Mouse (Mus musculus): ENCODE data around the gene Prickle3. TPM values are rescaled to one million over a fixed set of nuclear protein-coding genes. Genes with fewer than 3 reads are reported as not detected.

Gene Prickle3
- total and polyA plus RNA-seq, 3 experiments = 1.2 to 3.3 TPM; not detected in 1

DNA sequence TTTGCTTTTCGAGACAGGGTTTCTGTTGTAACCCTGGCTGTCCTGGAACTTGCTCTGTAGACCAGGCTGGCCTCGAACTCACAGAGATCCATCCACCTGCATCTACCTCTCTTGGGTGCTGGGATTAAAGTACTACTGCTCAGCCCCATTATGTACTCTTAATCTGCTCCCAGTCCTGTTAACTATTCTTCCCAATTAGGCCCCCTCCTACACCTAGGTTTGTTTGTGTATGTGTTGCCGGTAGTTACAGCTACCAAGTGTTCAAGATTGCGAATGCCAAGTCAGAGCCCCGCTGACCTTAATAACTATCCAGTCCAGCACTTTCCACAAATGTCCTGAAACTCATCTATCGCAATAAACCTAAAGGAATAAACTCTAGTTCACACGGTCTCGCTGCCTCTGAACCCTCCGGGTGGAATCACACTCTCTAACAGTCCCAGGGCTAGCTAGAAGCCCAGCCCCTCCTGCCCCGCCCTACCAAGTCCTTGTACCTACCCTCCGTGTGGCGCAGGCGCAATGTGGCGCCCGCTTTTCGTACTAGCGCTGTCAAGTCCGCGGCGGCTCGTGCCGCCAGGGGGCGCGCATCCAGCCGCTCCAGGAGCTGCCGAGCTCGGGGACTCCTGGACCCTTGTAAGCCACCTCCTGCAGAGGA, 22.5 kb downstream of the Prickle3 start (continued):
- no peak for TF ChIP-seq KAT2A (conservative IDR thresholded peaks at IDR 0.05; ENCODE audit: low read depth, low read length)
- no peak for TF ChIP-seq GATA1 (IDR thresholded peaks at IDR 0.05; ENCODE audit: low read depth, low read length)
- TF ChIP-seq E2F4 (IDR thresholded peaks at IDR 0.05; ENCODE audit: borderline replicate concordance, low read depth, low read length) = no peak
- 0 out of 2 replicates have a peak, but pooled peaks have one; percentile 12 for TF ChIP-seq TCF12 (IDR thresholded peaks at IDR 0.05; ENCODE audit: low read depth, low read length)

DNA sequence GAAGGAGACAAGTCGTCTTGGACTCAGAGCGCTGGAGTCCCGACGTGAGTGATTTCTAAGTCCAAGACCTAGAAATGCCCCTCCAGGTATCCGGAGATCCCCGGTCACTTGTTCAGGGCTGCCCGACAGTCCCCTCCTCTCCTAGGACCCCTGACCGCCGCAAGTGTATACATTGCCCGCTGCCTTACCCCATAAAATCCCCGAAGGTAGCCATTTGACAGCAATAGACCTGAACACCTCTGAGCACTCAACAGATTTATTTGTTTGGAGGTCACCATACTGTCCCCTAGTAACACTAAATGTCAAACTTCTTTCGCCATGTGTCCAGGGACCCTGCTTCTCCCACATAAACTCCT, 23.0 kb downstream of the Prickle3 start:
- Histone ChIP-seq H3K4me1 (ENCODE audit: control insufficient read depth in 1 of 2, insufficient read depth in 2 of 2, low read length in 2 of 2) (peaks cover 0 to 6% of the 10 kb centered on the region in 2 experiments; a peak in 1 of 4 replicates), H3K79me2 (ENCODE audit: control insufficient read depth, insufficient read depth, low read length, poor library complexity) (no peaks in the 10 kb centered on the region), H3K4me3 (ENCODE audit: control insufficient read depth in 1 of 2, insufficient read depth in 1 of 2, low read depth in 2 of 2, low read length in 2 of 2) (peak overlapping the region; percentile 39 to 44), H3K36me3 (ENCODE audit: control insufficient read depth in 1 of 2, insufficient read depth in 2 of 2, low read length in 2 of 2) (peaks cover 0 to 3% of the 10 kb centered on the region in 2 experiments; a peak in 1 of 4 replicates), H3K9me3 (replicated peaks; ENCODE audit: insufficient read depth, low read length) (no peaks in the 10 kb centered on the region), H3K27ac (ENCODE audit: control insufficient read depth, low read depth, low read length) (no peak overlapping the region), H3K9ac (ENCODE audit: control insufficient read depth, low read depth, low read length, poor library complexity, severe bottlenecking) (peak overlapping the region; percentile 65), H3K27me3 (ENCODE audit: control insufficient read depth in 1 of 2, insufficient read depth in 2 of 2, low read length in 2 of 2) (peaks cover 4 to 8% of the 10 kb centered on the region in 2 experiments)
- no peak for TF ChIP-seq POLR2AphosphoS2 (IDR thresholded peaks at IDR 0.05; ENCODE audit: low read length)
- no peak for TF ChIP-seq CHD2 (IDR thresholded peaks at IDR 0.05; ENCODE audit: low read length)
- TF ChIP-seq ELF1 (IDR thresholded peaks at IDR 0.05; ENCODE audit: low read depth, low read length) = no peak
- no peak for TF ChIP-seq MYC (IDR thresholded peaks at IDR 0.05; ENCODE audit: low read depth, low read length)
- no peak for TF ChIP-seq NRF1 (IDR thresholded peaks at IDR 0.05; ENCODE audit: insufficient read depth, low read depth, low read length, poor library complexity, severe bottlenecking)
- no peak for TF ChIP-seq POLR2A (IDR thresholded peaks at IDR 0.05; ENCODE audit: control insufficient read depth in 1 of 2, insufficient read depth in 1 of 2, low read depth in 1 of 2, low read length in 2 of 2, poor library complexity in 1 of 2)
- DNase-seq (ENCODE audit: low read depth, low spot score) = no peak

DNA sequence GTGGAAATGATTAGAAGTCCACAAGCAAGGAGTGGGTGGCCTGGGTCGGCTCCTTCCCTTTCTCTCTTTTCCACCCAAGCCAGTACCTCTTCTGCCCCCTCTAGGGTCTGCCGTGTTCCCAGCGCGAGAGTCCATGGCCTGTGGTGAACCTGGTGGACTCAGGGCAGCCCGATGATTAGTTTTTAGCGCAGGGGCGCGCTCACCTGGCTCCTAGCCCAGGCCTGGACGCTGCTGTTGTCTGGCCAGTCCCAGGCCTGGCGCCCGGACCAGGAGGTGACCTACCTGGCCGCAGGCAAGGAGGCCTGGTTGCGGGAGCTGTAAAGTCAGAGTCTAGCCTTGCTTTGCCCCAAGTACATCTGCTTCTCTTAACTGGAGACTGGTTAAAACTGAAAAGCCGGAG, 23.8 kb downstream of the Prickle3 start, which contains the start of gene Magix:
TSS of gene Magix (minus strand) at position 388 of the 400 bp plus-strand sequence.
- Histone ChIP-seq H3K27ac (ENCODE audit: control insufficient read depth, low read depth, low read length) (no peak within 1 kb of the TSS), H3K79me2 (ENCODE audit: control insufficient read depth, insufficient read depth, low read length, poor library complexity) (no peaks in the 10 kb centered on the region), H3K9me3 (replicated peaks; ENCODE audit: insufficient read depth, low read length) (no peaks in the 10 kb centered on the region), H3K4me1 (ENCODE audit: control insufficient read depth in 1 of 2, insufficient read depth in 2 of 2, low read length in 2 of 2) (peaks cover 0 to 2% of the 10 kb centered on the region in 2 experiments; a peak in 1 of 4 replicates), H3K4me3 (ENCODE audit: control insufficient read depth in 1 of 2, insufficient read depth in 1 of 2, low read depth in 2 of 2, low read length in 2 of 2) (peak within 1 kb of the TSS; percentile 39 to 44), H3K36me3 (ENCODE audit: control insufficient read depth in 1 of 2, insufficient read depth in 2 of 2, low read length in 2 of 2) (peaks cover 0 to 3% of the 10 kb centered on the region in 2 experiments; a peak in 1 of 4 replicates), H3K9ac (ENCODE audit: control insufficient read depth, low read depth, low read length, poor library complexity, severe bottlenecking) (peak within 1 kb of the TSS; percentile 65), H3K27me3 (ENCODE audit: control insufficient read depth in 1 of 2, insufficient read depth in 2 of 2, low read length in 2 of 2) (peaks cover 4 to 13% of the 10 kb centered on the region in 2 experiments)
- no peak for DNase-seq (ENCODE audit: low read depth, low spot score)
- no peak for TF ChIP-seq USF1 (IDR thresholded peaks at IDR 0.05; ENCODE audit: low read depth, low read length)
- no peak for TF ChIP-seq SMC3 (IDR thresholded peaks at IDR 0.05; ENCODE audit: low read depth, low read length)
- TF ChIP-seq POLR2A (IDR thresholded peaks at IDR 0.05; ENCODE audit: control insufficient read depth in 1 of 2, insufficient read depth in 1 of 2, low read depth in 1 of 2, low read length in 2 of 2, poor library complexity in 1 of 2) = no peak
- no peak for TF ChIP-seq GATA1 (IDR thresholded peaks at IDR 0.05; ENCODE audit: low read depth, low read length)
- no peak for TF ChIP-seq NRF1 (IDR thresholded peaks at IDR 0.05; ENCODE audit: insufficient read depth, low read depth, low read length, poor library complexity, severe bottlenecking)
- TF ChIP-seq CHD1 (IDR thresholded peaks at IDR 0.05; ENCODE audit: low read depth, low read length) = no peak
- no peak for TF ChIP-seq TAL1 (IDR thresholded peaks at IDR 0.05; ENCODE audit: low read length)
- TF ChIP-seq MAX (IDR thresholded peaks at IDR 0.05; ENCODE audit: low read length) = no peak
- no peak for TF ChIP-seq MYB (IDR thresholded peaks at IDR 0.05; ENCODE audit: low read depth, low read length)
- TF ChIP-seq TCF12 (IDR thresholded peaks at IDR 0.05; ENCODE audit: low read depth, low read length) = no peak
- no peak for TF ChIP-seq ZC3H11A (IDR thresholded peaks at IDR 0.05; ENCODE audit: low read depth, low read length)
- TF ChIP-seq NELFE (IDR thresholded peaks at IDR 0.05; ENCODE audit: low read depth, low read length) = no peak
- no peak for TF ChIP-seq EP300 (IDR thresholded peaks at IDR 0.05; ENCODE audit: low read depth in 1 of 2, low read length in 2 of 2)
- no peak for TF ChIP-seq POLR2AphosphoS5 (IDR thresholded peaks at IDR 0.05; ENCODE audit: borderline replicate concordance, low read depth, low read length)
- no peak for TF ChIP-seq RAD21 (IDR thresholded peaks at IDR 0.05; ENCODE audit: low read depth, low read length)
- TF ChIP-seq ZMIZ1 (IDR thresholded peaks at IDR 0.05; ENCODE audit: low read depth, low read length) = no peak
- TF ChIP-seq CHD2 (IDR thresholded peaks at IDR 0.05; ENCODE audit: low read length) = no peak

Data from MEL (cell line).